Mouse (Mus musculus): ENCODE data around the gene Kctd19.

The Kctd19 gene

DNA sequence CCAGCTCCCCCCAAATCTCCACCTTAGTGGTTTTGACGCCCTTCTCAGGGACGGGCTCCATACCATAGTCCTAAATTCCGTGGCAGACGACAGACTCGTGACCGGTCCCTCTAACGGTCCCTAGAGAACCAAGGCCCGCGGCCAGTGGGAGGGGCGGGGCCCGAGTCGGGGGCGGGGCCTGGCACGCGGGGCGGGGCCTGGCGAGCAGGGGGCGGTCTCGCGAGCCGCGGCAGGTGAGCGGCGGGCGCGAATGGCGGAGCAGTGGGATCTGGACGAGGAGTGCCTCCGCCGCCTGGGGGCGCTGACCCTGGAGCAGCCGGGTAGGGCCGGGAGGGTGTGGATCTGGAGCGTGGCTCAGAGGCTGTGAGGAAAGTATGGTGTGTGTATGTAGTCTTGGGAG lies at the start of gene Kctd19, which contains the start of gene Lrrc36:
Gene Kctd19 (minus strand): TSS at position 112 of the 400 bp plus-strand sequence.
Gene Lrrc36 (plus strand): TSS at position 181 of the 400 bp plus-strand sequence.
- peak; percentile 20 to 36 for DNase-seq

DNA sequence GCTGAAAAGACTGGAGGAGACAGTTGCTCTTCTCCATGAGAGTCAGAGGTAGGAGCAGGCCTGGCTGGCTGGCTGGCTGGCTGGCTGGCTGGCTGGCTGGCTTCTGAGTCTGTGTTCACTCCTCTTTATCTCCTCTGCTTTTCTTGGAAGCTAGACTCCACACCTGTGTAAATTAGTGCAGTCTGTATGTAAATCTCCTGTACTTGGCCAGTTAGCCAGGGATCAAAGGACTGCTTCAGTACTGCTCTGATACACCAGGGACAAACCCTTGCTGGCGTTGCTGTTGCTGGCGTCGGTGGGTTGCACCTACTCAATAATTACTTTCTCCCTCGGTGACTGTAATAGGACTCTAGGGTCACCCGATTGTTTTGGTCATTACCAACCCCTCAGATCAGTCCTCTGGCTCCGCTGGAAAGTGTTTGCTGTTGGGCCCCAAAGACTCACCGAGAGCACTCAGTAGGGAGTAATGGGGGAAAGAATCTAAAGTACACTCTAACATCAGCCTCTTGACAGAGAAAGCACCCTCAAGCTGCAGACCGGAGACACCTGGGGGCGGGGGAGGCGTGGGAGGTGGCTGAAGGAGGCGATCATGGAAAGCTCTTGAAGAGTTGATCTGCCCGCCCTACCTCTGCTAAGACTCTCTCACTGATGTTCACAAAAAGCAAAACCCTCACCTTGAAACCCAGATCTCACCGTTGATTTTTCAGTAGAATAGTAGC lies 47.9 kb upstream of the Kctd19 start:
- DNase-seq, result no peak

GRCm38 (mm10) chr8:105455218-105455617 lies 41.9 kb upstream of the Kctd19 start:
- DNase-seq, result no peak

DNA sequence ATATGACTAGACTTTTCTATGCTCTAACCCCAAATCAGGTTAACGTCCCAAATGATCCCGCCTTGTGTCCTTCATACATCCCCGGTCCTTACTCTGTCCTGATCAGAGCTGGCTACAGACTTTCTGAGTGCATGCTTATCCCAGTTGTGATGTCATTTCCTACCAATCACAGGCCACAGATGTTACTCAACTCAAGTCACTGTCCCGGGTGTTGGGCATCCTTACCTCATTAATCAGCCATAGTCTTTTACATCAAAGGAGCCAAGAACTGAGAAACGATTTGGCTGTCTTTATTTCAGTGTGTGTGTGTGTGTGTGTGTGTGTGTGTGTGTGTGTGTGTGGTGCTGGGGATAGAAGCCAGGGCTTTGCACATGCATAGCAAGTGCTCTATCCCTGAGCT lies 40.8 kb upstream of the Kctd19 start:
- no peak for DNase-seq

GRCm38 (mm10) chr8:105453296-105453695 lies 40.0 kb upstream of the Kctd19 start:
- DNase-seq, result no peak

DNA sequence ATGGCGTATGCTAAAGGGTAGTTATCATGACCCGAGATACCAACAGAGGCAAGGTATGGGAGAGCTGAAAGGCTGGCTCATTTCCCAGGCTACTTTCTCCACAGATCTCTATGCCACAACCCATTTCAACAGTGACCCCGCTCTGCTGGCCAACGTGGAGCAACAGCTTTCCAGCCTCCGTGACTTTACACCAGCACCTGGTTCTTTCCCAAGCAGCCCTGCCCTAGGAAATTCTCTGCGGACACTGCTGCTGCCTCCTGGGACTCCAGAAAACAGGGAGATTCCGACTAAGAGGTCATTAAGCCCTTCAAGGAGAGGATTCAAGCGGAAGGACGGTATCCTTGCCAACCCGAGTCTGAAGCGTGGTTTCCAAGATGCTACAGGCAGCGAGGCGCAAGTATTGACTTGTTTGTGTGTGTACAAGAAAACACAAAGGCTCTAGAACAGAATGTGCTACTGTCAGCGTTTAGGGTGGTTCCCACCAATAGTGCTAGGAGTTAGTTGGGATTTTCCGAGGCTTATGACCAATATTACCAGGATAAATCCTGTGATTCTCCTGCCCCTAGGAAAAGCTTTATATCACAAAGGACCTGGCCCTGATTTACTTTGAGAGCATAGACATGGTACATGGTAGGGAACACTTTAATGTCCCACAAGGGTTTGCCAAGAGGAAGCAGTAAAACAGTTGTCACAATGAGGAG lies 38.8 kb upstream of the Kctd19 start:
- DNase-seq, result no peak

DNA sequence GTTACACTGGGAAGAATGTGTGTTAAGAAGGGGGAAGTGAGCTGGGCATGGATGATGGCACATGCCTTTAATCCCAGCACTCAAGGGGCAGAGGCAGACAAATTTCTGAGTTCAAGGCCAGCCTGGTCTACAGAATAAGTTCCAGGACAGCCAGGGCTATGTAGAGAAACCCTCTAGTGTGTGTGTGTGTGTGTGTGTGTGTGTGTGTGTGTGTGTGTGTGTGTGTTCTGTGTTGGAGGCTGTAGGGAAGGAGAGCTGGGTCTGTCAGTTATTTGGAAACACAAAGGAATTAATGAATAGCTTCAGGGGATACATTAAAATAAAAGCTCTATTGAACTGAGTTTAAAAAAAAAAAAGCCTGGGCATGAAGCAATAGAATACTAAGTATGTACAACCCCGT lies 37.7 kb upstream of the Kctd19 start:
- DNase-seq, result no peak

- DNase-seq, result no peak
Observed at GRCm38 (mm10) chr8:105448596-105448995, 35.3 kb upstream of the Kctd19 start.

DNA sequence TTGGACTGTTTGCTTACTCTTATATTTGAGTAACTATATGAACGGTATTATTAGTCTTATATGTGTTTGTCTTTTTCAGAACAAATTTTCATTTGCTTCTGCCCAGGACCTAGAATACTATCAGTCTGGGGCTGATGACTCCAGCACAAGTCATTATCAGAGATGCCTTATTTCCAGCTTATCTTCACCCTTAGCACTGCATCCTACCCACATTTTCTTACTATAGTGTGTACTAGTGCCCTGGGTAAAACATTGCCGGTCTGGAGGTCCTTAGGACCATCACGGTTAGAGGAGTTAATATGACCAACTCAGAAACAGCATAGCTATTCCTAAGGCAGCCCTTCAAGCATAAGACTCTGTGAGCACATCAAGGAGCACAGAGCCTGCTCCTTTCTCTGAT lies 34.9 kb upstream of the Kctd19 start:
- no peak for DNase-seq

DNA sequence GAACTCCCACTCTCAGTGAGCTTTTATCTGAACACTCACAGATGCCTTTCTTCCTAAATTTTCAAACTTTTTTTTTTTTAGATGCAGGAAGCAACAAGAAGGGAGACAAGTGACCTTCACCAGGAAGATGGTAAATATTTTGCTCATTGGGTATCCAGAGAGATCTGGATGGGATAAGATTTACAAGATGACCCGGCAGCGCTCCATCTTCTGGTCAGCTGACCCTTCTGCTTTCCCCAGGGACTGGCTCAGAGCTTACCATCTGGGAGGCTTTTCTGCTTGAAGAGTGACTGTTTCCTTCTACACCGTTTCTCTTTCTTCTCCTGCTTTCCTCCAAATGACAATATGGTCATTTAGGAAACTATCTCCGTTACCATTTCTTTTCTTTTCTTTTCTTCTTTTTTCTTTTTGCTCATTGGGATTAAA lies 32.8 kb upstream of the Kctd19 start:
- no peak for DNase-seq

GRCm38 (mm10) chr8:105445296-105446126 lies 32.2 kb upstream of the Kctd19 start:
- no peak for DNase-seq

DNA sequence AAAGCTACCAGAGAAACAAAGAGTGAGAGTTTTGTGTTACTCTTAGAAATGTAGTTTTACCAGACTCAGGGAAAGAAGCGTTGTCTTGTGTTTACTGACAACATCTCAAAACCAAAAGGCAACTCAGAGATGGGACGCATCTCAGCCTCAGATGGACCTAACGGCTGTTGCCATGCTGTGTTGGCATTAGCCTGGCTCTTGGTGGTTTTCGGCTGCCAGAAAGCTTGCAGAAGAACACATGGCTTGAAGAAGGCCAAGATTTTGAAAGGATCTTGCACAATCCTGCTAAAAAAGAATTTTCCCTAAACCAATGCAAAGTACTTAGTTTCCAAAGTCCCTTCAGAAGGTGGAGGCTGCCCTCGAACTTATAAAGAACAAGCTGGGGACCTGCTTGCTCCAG lies 29.4 kb upstream of the Kctd19 start:
- DNase-seq, result no peak

- peak in 1 of 2 experiments; percentile 18 for DNase-seq
Observed at GRCm38 (mm10) chr8:105441433-105441832, 28.1 kb upstream of the Kctd19 start.

- peak; percentile 8 to 55 for DNase-seq
Observed at GRCm38 (mm10) chr8:105438865-105439264, 25.6 kb upstream of the Kctd19 start.

DNA sequence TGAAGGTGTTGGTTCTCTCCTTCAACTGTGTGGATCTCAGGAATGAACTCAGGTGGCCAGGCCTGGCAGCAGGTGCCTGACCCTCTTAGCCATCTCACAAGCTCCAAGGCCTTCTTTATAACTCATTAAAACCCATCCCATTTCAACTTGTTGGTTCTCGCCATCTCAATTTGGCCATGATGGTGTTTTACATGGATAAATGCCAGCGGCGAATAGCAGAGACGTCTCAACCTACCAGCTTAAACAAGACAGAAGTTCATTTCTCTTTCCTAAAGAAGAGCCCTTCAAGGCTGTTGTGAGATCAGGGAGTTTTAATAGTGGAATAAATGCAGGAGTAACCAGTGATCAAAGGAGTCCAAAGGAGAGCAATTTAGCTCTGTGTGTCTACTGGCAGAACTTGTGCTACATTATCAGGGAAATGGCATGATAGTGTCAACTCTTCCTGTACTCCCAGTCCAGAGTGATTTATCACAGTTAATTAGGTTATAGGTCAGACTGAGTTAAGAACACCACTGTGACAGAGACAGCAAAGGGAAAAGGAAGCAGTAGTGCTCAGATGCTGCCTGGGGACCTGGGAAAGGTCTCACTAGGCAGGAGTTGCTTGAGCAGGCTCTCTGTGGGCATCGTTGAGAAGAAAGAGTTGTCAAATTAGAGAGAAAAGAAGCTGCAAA lies 23.9 kb upstream of the Kctd19 start:
- no peak for DNase-seq

DNA sequence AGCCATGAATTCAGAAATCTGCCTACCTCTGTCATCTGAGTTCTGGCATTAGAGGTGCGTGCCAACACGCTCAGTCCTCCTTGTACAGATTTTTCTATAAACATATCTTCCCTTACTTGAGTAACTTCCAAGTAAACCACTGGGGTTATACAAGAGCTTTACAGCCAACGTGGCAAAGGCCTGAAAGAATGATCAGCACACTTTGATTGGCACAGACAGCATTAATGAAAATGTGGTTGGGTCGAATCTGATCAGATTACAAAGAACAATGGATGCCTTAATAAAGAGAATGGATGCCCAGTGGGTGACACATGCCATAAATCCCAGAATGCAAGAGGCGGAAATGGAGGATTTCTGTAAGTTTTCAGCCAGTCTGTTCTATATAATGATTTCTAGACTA lies 22.9 kb upstream of the Kctd19 start:
- DNase-seq, result no peak

DNA sequence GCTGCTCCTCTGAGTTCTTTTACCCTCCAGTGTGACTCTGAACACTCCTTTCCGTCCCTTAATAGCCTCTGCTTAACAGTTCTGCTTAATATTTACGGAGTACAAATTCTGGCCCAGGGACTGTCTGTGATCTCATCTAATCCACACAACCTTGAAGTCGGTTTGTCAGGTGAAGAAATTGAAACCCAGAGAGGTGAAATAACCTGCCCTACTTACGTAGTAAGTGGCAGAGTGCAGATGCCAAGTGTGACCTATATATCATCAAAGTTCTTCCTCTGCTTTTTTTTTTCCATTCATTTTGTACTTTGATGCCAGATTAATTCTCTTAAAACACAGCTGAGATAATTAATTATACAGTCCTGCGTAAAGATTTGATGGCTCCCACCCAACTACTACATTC lies 20.8 kb upstream of the Kctd19 start:
- no peak for DNase-seq

GRCm38 (mm10) chr8:105433511-105433910 lies 20.2 kb upstream of the Kctd19 start:
- DNase-seq, result no peak

- DNase-seq, result no peak
Observed at GRCm38 (mm10) chr8:105433021-105433420, 19.7 kb upstream of the Kctd19 start.

DNA sequence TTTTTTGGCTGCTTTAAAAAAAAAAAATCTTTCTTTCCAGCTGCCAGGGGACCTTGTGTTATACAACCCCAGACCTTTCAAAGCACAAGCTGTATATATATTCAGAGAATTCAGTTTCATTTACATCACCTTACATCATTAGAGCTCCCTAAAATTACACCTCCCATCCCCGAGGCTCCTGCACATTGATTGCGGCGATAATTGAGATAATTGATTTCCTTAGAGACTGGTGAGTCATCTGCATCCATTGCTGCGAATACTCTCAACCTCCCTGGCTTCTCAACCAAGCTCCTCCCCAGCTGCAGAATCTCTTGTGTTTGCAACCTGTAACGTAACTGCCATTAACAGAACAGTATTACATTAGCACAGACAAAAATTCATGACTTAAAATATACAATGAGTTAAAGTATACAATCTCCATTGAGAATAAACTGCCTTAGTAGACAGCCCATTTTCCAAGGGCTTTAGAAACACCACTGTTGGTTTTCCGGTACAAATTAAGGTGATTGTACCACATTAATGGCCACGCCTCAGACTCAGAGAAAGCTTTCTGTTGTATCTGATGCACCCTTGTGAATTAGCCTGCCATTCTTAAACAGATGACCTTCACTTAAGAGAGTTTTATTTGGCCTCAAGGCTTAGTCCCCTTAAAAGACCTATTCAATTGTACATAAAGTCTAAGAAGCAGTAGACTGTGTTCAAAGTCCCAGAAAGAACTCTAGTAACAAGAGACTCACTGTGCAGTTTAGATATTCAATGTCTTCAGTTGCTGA lies 18.6 kb upstream of the Kctd19 start:
- DNase-seq, result no peak

DNA sequence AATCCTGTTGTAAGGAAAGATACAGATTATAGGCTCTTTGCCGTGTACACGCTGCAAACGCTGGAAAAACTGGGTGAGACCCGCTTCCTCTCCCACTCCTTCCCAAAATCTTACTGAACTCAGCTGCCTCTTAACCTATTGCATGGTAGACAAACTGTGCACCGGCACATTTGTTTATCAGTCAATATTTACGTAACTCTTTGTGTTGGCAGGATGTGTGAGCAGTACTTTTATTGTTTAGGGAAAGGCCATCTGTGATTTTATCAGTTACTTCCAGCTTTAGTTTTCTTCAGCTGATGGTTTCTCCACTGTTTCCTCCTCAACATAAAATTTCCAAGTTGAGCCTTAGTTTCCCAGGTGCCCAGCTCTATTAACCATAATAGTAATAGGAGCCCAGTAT lies 13.6 kb upstream of the Kctd19 start:
- no peak for DNase-seq

- DNase-seq, result no peak
Observed at GRCm38 (mm10) chr8:105422006-105422405, 8.7 kb upstream of the Kctd19 start.
